Mouse (Mus musculus) brain, embryonic 14.5 days (tissue): ENCODE data around the gene Sept5.

ENCODE experiments used
- CTCF ChIP-seq: fragments of 200-500 bp; IDR thresholded peaks from 2 replicates; pipeline ENCODE4 v1.5.1; 2012; ENCODE audit warnings: inconsistent platforms, mild to moderate bottlenecking, moderate library complexity, borderline replicate concordance; ENCODE audit not compliant: insufficient read depth, insufficient read length; ENCODE audit errors: extremely low read depth
- POLR2A ChIP-seq: fragments of 200-500 bp; IDR thresholded peaks from 2 replicates; pipeline ENCODE4 v1.6.1; 2012; ENCODE audit warnings: mild to moderate bottlenecking, inconsistent platforms, borderline replicate concordance; ENCODE audit not compliant: poor library complexity, insufficient read depth, insufficient read length, severe bottlenecking; ENCODE audit errors: extremely low read depth

DNA sequence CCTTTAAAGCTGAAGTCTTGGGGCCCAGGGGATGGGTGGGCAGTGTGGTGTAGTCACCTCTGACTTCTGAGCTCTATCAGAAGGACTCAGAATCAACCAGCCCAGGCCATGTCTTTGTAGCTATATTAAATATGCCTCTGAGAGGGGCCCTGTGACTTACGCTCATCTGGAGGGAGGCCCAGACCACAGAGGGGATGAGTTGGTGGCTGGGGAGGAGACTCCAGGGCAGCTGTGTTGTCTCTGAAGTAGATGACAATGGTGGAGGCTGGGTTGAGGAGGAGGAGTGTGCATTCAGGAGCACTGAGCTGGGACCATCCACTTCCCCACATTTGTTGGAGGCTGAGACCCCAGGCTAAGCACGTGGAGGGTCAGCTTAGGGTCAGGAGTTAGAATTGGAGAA, 11.5 kb downstream of the Sept5 start:
- TF ChIP-seq CTCF (no peak), POLR2A (no peak)
